Mouse (Mus musculus) layer of hippocampus, postnatal 14 days (tissue): ENCODE data around the gene Ipo4. TPM values are rescaled to one million over a fixed set of nuclear protein-coding genes. Genes with fewer than 3 reads are reported as not detected.
A peak's percentile ranks its signal among the peaks of the same experiment; 100 is the strongest.

ENCODE experiments used
- DNase-seq, 2 experiments: peaks; one replicate each; pipeline ENCODE4 v3.0.0; 2021 to 2022; ENCODE audit warnings: low spot score in 2 of 2, mixed read lengths in 1 of 2
- total RNA-seq, 2 experiments: library from RNA; stranded (reverse); gene quantifications; 2 replicates each; pipeline ENCODE4 v1.2.3; 2021

Ipo4 gene
- total RNA-seq, 2 experiments from 2014 or later = 120 to 145 TPM

DNA sequence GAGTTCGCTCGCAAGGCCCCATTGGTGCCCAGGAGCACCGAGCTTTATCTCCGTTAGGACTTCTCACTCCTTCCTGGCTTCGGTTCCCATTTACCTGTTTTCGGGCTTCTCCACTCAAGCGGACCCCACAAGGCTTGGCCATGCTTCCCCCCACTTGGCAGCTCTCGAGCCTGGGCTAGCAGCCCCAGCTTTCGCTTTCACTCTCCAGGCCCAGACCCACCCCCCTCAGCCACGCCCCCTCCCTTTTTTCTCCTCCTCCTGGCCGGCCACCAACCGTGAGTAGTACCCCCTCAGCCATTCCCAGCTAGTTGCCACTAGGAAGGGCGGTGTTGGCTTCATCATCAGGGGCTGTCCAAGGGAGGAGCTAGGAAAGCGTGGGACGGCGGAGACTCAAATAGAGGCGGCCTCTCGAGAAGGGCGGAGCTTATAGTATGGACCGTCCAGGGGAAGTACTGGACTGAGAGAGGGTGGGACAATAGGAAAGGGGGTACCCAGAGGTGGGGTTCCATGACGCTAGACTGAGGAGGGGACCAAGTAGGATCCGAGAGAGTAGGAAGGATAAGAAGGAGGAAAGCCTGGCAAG is 44.9 kb downstream of the Ipo4 start, which contains the start of gene Psme2:
TSS of gene Psme2 (minus strand) at position 366 of the 583 bp plus-strand sequence.
- peak; percentile 87 to 96 for DNase-seq

DNA sequence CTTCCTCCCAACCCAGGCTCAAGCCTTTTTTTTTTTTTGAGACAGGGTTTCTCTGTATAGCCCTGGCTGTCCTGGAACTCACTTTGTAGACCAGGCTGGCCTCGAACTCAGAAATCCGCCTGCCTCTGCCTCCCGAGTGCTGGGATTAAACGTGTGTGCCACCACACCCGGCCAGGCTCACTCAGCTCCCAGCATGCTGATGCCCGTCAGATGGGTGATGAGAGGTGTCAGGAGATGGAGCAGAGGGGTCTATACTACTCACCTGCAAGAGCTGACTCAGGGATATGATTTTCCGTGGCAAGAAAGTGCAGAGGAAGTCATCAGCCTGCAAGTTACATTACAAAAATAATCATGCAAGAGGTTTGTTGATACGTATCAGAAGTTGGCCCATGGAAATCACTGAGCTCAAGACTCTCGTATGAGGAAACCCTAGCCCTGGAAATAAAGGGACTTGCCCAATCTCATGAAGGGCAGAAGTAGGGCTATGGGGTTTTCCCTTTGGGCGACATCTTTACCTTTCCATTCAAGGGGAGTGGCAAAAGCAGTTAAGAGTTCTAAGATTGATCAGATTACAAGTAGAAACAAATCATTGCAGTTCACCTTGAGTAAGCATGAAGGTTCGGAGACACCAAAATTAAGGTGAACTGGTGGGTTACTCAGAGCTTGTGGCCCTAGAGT is 45.8 kb downstream of the Ipo4 start:
- no peak for DNase-seq

DNA sequence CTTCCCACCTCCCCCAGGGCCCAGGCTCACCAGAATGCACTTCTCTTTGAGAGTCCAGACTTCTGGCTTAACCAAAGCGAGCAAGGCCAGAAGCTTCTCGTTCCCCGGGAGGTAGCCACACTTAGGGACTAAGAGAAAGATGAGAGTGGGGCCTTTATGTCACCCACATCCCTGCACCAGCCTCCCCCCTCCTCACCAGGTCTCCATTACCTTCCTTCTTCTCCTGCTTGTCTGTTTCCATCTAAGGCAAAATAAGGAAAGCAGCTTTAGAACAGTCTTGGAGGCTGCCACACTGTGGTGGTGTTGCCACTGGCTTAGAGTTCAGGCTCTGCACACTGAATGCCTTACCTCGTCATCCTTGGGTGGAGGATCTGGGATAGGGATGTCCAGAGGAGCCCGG is 46.5 kb downstream of the Ipo4 start:
- DNase-seq = no peak

DNA sequence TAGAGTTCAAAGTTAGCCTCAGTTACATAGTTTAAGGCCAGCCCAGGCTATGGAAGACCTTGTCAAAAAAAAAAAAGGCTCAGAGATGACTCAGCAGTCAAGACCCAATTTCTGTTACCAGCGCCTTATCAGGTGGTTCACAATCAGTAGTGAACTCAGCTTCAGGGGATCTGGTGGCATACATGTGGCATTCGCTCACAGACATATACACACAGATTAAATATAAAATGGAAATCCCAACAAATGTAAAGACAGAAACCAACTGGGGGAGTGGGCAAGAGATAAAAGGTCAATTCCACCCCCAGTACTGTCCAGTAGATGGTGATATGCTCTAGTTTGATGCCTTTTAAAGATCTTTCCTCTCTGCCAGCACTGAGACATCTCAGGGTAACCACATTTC is 49.6 kb downstream of the Ipo4 start:
- no peak for DNase-seq

DNA sequence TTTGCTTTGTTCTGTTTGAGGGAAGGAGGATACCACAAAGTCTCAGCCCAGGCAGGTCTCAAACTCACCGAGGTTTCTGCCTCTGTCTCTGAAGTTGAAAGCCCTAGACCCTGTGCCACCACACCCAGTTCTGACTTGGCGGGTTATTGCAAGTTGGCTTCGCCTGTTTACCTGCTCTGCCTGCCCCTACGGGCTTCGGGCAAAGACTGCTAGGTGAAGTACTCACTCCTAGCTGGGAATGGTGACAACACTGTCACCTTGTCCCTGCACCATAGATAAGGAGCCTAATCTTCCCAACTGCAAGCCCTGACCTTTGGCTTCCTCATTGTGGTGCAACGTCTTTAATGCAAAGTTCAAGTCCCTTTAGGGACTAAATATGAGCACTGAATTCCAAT is 50.2 kb downstream of the Ipo4 start:
- no peak for DNase-seq

DNA sequence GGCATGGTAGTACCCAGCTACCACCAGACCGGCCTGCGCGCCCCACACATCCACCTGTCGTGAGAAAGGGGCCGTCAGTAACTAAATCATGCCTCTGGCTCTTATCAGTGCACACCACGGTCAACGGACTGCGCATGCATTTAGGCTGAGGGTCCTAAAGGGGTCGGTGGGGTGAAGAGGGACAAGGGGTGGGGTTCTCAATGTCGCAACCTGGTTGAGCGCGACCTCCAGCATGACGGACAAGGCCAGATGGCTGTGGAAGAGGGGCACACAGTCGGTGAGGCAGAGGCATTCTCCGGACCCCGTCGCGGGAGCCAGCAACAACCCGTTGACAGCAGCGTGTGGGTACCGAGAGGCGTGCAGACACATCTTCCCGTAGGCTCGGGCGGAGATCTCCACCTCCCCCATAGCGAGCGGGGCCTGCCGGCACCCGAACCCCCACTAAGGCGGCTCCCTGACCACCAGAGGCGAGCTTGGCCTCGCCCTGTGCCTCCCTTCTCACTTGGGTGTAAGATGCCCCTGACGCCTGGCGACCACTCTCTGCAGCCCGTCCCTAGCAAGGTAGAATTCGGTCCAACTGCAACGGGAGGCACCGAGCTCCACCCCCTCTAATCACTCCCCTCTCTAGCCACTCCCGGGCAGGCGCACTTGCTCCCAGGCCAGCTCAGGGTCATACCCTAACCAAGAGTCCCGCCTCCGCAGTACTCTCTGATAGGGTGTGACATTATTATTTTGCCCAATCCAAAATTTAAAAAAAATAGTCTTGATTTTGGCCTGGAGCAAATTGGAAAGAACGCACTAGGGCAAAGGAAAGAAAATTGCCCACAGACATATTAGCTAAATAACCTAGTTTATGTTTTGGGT is 50.8 kb downstream of the Ipo4 start, which contains the start of gene Emc9:
TSS of gene Emc9 (minus strand) at position 601 of the 864 bp plus-strand sequence.
- peak; percentile 47 to 51 for DNase-seq

GRCm38 (mm10) chr14:55584303-55584701 is 51.5 kb downstream of the Ipo4 start:
- no peak for DNase-seq

GRCm38 (mm10) chr14:55581981-55582681 is 53.6 kb downstream of the Ipo4 start:
- DNase-seq = no peak

DNA sequence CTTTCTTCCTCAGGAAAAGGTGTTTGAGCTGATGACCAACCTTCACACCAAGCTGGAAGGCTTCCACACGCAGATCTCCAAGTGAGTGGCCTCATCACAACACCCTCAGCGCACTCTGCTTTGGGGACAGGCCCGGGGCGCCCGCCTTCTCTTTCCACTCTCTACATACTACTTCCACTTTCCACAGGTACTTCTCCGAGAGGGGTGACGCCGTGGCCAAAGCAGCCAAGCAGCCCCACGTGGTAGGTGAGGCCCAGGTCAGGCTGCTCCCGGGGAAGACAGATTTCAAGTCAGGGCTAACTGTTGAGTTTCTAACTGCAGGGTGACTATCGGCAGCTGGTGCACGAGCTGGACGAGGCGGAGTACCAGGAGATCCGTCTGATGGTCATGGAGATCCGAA is 55.0 kb downstream of the Ipo4 start:
- DNase-seq = no peak

DNA sequence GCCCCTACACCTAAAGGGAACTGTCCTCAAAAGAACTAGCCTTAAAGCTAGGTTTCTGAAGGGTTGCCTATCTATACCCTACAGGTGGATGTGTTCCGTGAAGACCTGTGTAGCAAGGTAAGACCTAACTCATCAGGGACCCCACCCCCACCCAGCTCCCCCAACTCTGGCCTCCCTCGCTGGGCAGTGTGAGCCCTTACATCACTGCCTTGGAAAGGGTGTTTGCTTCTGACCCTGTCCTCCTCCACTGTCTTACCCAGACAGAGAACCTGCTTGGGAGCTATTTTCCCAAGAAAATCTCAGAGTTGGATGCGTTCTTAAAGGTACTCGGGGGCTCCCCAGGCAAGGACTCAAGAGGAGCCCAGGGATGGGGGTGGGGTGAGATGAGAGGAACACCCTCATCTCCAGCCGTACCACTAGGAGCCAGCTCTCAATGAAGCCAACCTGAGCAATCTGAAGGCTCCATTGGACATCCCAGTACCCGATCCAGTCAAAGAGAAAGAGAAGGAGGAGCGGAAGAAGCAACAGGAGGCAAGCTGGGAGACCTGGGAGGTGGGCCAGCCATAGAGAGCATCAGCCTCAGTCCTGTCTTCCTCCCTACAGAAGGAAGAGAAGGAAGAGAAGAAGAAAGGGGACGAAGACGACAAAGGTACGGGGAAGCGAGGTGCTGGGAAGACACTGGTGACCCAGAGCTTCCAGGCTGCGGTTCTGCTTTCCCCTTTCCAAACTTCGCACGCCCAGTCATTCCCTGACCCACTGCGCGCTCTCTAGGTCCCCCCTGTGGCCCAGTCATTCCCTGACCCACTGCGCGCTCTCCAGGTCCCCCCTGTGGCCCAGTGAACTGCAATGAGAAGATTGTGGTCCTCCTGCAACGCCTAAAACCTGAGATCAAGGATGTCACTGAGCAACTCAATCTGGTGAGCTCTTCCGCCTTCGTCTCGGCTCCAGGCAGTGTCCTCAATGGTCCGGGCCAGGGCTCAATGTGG is 56.0 kb downstream of the Ipo4 start:
- DNase-seq = no peak

- DNase-seq = no peak
These were observed 57.0 kb downstream of the Ipo4 start for GRCm38 (mm10) chr14:55578668-55579269.

DNA sequence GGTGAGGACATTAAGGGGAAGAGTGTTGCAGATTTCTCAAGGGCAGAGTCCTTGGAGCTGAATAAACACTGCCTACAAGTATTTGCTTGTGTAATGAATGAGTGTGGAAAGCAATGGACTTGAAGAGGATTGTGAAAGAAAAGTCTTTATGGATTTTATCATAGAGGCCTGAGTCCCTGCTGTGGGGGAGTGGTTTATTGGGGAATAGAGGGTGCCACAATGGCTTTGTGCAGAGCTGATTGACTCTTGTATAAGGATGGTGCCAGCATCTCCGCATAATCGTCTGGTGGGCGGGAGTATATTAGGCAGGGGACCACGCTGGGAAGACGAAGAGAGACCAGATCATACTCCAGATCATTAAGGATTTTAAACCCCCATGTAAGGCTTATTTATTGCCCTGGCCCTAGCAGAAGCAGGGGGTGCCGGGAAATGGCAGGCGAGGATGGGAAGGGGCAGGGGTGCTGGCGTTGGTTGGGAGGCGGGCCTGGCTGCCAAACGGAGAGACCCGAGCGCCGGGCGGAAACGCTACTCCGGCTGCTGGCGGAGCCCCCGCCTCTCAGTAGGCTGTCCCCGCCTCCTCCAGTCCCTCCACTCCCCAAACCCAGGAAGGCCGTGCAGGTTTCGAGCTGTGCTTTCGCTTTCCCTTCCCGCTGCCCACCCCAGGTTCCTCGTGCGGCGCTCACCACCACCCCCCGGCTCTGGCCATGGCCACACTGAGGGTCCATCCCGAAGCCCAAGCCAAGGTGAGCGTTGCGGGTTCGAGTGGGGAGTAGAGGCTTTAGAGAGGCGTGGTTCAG is 57.7 kb downstream of the Ipo4 start, which contains the start of gene Psme1:
TSS of gene Psme1 (plus strand) at position 253 of the 797 bp plus-strand sequence.
- DNase-seq = peak; percentile 76 to 78

GRCm38 (mm10) chr14:55576376-55576775 is 59.4 kb downstream of the Ipo4 start:
- DNase-seq = no peak

DNA sequence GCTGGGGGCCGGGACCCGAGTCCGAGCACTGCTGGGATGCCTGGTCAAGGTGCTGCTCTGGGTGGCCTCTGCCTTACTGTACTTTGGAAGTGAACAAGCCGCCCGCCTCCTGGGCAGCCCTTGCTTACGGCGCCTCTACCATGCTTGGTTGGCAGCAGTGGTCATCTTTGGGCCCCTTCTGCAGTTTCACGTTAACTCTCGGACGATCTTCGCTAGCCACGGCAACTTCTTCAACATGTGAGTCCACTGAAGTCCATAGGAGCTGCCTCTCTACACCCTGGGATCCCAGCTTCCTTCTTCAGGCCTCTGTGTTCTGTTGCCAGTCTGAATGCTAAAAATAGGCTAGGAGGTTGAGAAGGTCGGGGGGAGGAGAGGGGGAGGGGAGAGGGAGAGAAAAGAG is 60.0 kb downstream of the Ipo4 start:
- no peak for DNase-seq

Other genes with a start within 250 kb of the Ipo4 start
- gene Dhrs4, start 157.2 kb downstream of the Ipo4 start, total RNA-seq = 10 to 100 TPM; 17.0 to 21.9 TPM
- gene Carmil3, start 145.3 kb downstream of the Ipo4 start, total RNA-seq = 10 to 100 TPM; 68.3 to 97.6 TPM
- 100 to 1,000 TPM; 544 to 545 TPM for gene Cpne6, start 125.5 kb downstream of the Ipo4 start, total RNA-seq
- 1 to 10 TPM; 1.5 to 2.2 TPM for gene Nrl, start 111.0 kb downstream of the Ipo4 start, total RNA-seq
- 10 to 100 TPM; 24.0 to 26.8 TPM for gene Pck2, start 95.7 kb downstream of the Ipo4 start, total RNA-seq
- gene Dcaf11, start 76.0 kb downstream of the Ipo4 start, total RNA-seq = 10 to 100 TPM; 66.9 to 72.3 TPM
- 1 to 10 TPM in 1 of 2 experiments, under 1 TPM in 1; 0.98 to 1.1 TPM for gene A730061H03Rik, start 75.6 kb downstream of the Ipo4 start, total RNA-seq
- not detected for gene Fitm1, start 60.3 kb downstream of the Ipo4 start, total RNA-seq
- 10 to 100 TPM; 59.8 to 64.3 TPM for gene Psme1, start 57.8 kb downstream of the Ipo4 start, total RNA-seq
- 10 to 100 TPM; 39.0 to 42.3 TPM for gene Emc9, start 50.7 kb downstream of the Ipo4 start, total RNA-seq
- 10 to 100 TPM; 48.3 to 51.6 TPM for gene Psme2, start 44.8 kb downstream of the Ipo4 start, total RNA-seq
- gene Rnf31, start 44.2 kb downstream of the Ipo4 start, total RNA-seq = 10 to 100 TPM; 34.6 to 37.0 TPM
- gene Irf9, start 32.4 kb downstream of the Ipo4 start, total RNA-seq = 1 to 10 TPM; 8.2 to 8.5 TPM
- gene Rec8, start 17.9 kb downstream of the Ipo4 start, total RNA-seq = 1 to 10 TPM; 2.0 to 2.6 TPM
- 1 to 10 TPM in 1 of 2 experiments, under 1 TPM in 1; 0.18 to 4.2 TPM for gene Gm49378, start 1.9 kb upstream of the Ipo4 start, total RNA-seq
- 10 to 100 TPM; 49.0 to 51.1 TPM for gene Tm9sf1, start 7.8 kb upstream of the Ipo4 start, total RNA-seq
- gene Tssk4, start 14.2 kb upstream of the Ipo4 start, total RNA-seq = under 1 TPM; 0.81 to 0.90 TPM
- 10 to 100 TPM; 46.9 to 47.8 TPM for gene Mdp1, start 24.6 kb upstream of the Ipo4 start, total RNA-seq
- gene Gmpr2, start 36.0 kb upstream of the Ipo4 start, total RNA-seq = 10 to 100 TPM; 27.5 to 27.6 TPM
- gene Nedd8, start 36.2 kb upstream of the Ipo4 start, total RNA-seq = 100 to 1,000 TPM; 298 to 325 TPM
- 10 to 100 TPM; 13.9 to 17.0 TPM for gene Tinf2, start 45.9 kb upstream of the Ipo4 start, total RNA-seq
- gene Tgm1, start 78.0 kb upstream of the Ipo4 start, total RNA-seq = under 1 TPM in 1 of 2 experiments, not detected in 1; 0.23 TPM
- gene Rabggta, start 86.3 kb upstream of the Ipo4 start, total RNA-seq = 10 to 100 TPM; 41.4 to 41.8 TPM
- gene Dhrs1, start 109.7 kb upstream of the Ipo4 start, total RNA-seq = 100 to 1,000 TPM in 1 of 2 experiments, 10 to 100 TPM in 1; 96.3 to 102 TPM
- 10 to 100 TPM; 15.7 to 17.3 TPM for gene Nop9, start 109.7 kb upstream of the Ipo4 start, total RNA-seq
- gene Cideb, start 122.5 kb upstream of the Ipo4 start, total RNA-seq = 1 to 10 TPM in 1 of 2 experiments, under 1 TPM in 1; 0.43 to 1.3 TPM
- under 1 TPM; 0.30 to 0.38 TPM for gene Ltb4r2, start 125.5 kb upstream of the Ipo4 start, total RNA-seq
- gene Ltb4r1, start 130.0 kb upstream of the Ipo4 start, total RNA-seq = under 1 TPM; 0.46 to 0.55 TPM
- 1 to 10 TPM; 3.9 to 4.2 TPM for gene Adcy4, start 148.1 kb upstream of the Ipo4 start, total RNA-seq
- gene Ripk3, start 152.9 kb upstream of the Ipo4 start, total RNA-seq = under 1 TPM; 0.37 to 0.43 TPM
- gene Nfatc4, start 187.2 kb upstream of the Ipo4 start, total RNA-seq = 1 to 10 TPM; 3.5 to 4.0 TPM
- 10 to 100 TPM; 11.3 to 11.4 TPM for gene Nynrin, start 218.1 kb upstream of the Ipo4 start, total RNA-seq
- under 1 TPM; 0.38 to 0.69 TPM for gene Cbln3, start 248.4 kb upstream of the Ipo4 start, total RNA-seq
- gene Khnyn, start 249.0 kb upstream of the Ipo4 start, total RNA-seq = 10 to 100 TPM; 11.5 to 11.9 TPM